In the genomic region with DNA sequence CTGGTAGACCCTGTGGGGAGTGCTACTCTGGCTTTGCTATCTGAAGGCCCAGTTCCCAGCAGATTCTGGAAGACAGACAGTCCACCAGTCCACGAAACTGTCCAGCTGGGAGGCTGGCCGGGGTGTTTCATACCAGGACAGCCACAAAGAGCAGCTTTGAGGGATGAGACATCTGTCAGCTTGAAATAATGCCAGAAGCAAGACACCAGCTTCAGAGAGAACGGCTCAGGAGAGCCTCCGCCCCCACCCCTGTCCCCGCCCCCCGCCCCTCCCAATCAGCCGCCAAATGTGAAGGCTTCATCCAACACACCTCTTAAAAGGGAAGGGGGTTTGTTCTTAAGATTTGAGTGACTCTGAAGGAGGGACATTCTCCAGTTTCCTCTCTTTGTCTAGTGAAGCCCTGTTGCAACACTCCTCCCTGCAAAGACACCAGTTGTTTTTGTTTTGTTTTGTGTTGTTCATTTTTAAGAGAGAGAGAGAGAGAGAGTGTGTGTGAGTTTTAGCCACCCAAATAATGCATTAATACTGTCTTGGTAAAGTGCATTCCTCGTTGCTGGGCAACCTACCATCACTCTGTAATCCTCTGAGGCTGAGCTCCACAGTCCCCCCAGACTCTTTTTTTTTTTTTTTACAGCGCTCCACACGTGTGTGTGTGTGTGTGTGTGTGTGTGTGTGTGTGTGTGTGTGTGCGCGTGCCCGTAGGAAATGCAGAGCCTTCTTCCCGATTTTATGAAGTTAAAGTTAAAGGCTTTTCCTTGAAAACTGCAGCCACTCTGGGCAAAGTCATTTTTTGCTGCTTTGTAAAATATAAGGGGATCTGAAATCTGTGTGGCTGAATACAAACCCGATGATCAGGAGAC, we compare ENCODE assay signal across 8 mouse cellular contexts.
A peak's percentile ranks its signal among the peaks of the same experiment; 100 is the strongest.
DNase-seq lines count a peak whose midpoint lies in the region; ATAC-seq and TF ChIP-seq lines count a peak whose summit lies in the region.

No protein-coding gene starts in this region.

- intact Hi-C loops in heart, adult 2 months (cut with DNase I), result loop anchor here (5.0 kb wide), 1 partner anchor 99 kb away; no protein-coding TSS in a partner anchor

- H3K27me3 ChIP-seq in kidney, embryonic 14.5 days (ENCODE audit: control insufficient read depth, insufficient read depth, low read length), result no peaks in the 10 kb centered on the region
- no peaks in the 10 kb centered on the region for H3K27me3 ChIP-seq in heart, adult 2 months (ENCODE audit: control insufficient read depth, insufficient read depth, low read length)
- no peaks in the 10 kb centered on the region for H3K27me3 ChIP-seq in intestine, postnatal 0 days (replicated peaks; ENCODE audit: control insufficient read depth, insufficient read depth, low read length)

- H3K27ac ChIP-seq in kidney, embryonic 14.5 days (ENCODE audit: low read depth, low read length), result no peak overlapping the region
- no peak overlapping the region for H3K27ac ChIP-seq in heart, adult 2 months
- no peak overlapping the region for H3K27ac ChIP-seq in intestine, postnatal 0 days (ENCODE audit: low read depth, low read length)

- 15% methylated on average over 15 of the region's 15 CpGs for WGBS in kidney, embryonic 14.5 days
- 19% methylated on average over 15 of the region's 15 CpGs for WGBS in heart, adult 2 months
- 6% methylated on average over 15 of the region's 15 CpGs for WGBS in intestine, postnatal 0 days

- H3K4me2 ChIP-seq in kidney, embryonic 14.5 days (replicated peaks; ENCODE audit: low read depth, low read length), result no peak overlapping the region; the same call in 1 of the 2 replicates
- peak overlapping the region; percentile 27; the same call in 1 of the 2 replicates for H3K4me2 ChIP-seq in intestine, postnatal 0 days (replicated peaks; ENCODE audit: low read depth)

- no peak for TF ChIP-seq EP300 in heart, adult 2 months (IDR thresholded peaks at IDR 0.05; ENCODE audit: insufficient read depth, low read depth, low read length)

- no peak for DNase-seq in kidney, adult 11 months
- DNase-seq in cerebellum, postnatal 36 days, result peak; percentile 48
- DNase-seq in heart, adult 2 months, result peak; percentile 40 to 62
- DNase-seq in lung, postnatal 36 days, result peak; percentile 67
- DNase-seq in yolk sac, embryonic 10.5 days (ENCODE audit: low spot score), result peak; percentile 39

- no peaks in the 10 kb centered on the region for H3K79me2 ChIP-seq in heart, adult 2 months (replicated peaks; ENCODE audit: control insufficient read depth, insufficient read depth, low read length)

- H3K36me3 ChIP-seq in kidney, embryonic 14.5 days (ENCODE audit: control insufficient read depth, insufficient read depth, low read length), result no peaks in the 10 kb centered on the region
- H3K36me3 ChIP-seq in heart, adult 2 months (ENCODE audit: control insufficient read depth, insufficient read depth, low read length), result no peaks in the 10 kb centered on the region
- H3K36me3 ChIP-seq in intestine, postnatal 0 days (ENCODE audit: control insufficient read depth, insufficient read depth), result no peaks in the 10 kb centered on the region

- TF ChIP-seq CTCF in heart, adult 2 months (IDR thresholded peaks at IDR 0.05), result no peak
- no peak for TF ChIP-seq CTCF in intestine, postnatal 0 days (IDR thresholded peaks at IDR 0.05; ENCODE audit: low read depth)

- H3K4me3 ChIP-seq in kidney, embryonic 14.5 days (ENCODE audit: low read length), result no peak overlapping the region
- no peak overlapping the region for H3K4me3 ChIP-seq in heart, adult 2 months
- H3K4me3 ChIP-seq in intestine, postnatal 0 days (ENCODE audit: low read depth, low read length), result no peak overlapping the region

- no peaks in the 10 kb centered on the region for H3K9me3 ChIP-seq in kidney, embryonic 14.5 days (ENCODE audit: control insufficient read depth, low read length)
- no peaks in the 10 kb centered on the region for H3K9me3 ChIP-seq in intestine, postnatal 0 days (ENCODE audit: control insufficient read depth)

- H3K4me1 ChIP-seq in kidney, embryonic 14.5 days (ENCODE audit: control insufficient read depth, insufficient read depth, low read length), result 0 out of 2 replicates have a peak, but pooled peaks cover 3% of the 10 kb centered on the region
- no peaks in the 10 kb centered on the region for H3K4me1 ChIP-seq in heart, adult 2 months (ENCODE audit: control insufficient read depth, insufficient read depth, low read length)
- H3K4me1 ChIP-seq in intestine, postnatal 0 days (replicated peaks; ENCODE audit: control insufficient read depth, insufficient read depth, low read length), result no peaks in the 10 kb centered on the region

- TF ChIP-seq POLR2A in heart, adult 2 months (IDR thresholded peaks at IDR 0.05; ENCODE audit: insufficient read depth, low read depth, low read length), result no peak

- peak; percentile 52 for ATAC-seq in kidney, embryonic 14.5 days (ENCODE audit: low FRiP score, low TSS enrichment)
- ATAC-seq in intestine, postnatal 0 days, result no peak
- no peak for ATAC-seq in megakaryocyte, adult 5-6 weeks (ENCODE audit: poor library complexity, severe bottlenecking)

- no peak overlapping the region for H3K9ac ChIP-seq in kidney, embryonic 14.5 days (ENCODE audit: low read depth, low read length)
- no peak overlapping the region for H3K9ac ChIP-seq in heart, adult 2 months (ENCODE audit: low read depth, low read length)
- no peak overlapping the region for H3K9ac ChIP-seq in intestine, postnatal 0 days (ENCODE audit: low read depth, low read length)
